Mouse (Mus musculus) liver, embryonic 12.5 days (tissue): Measurements from ENCODE around the gene Izumo4. TPM values are rescaled to one million over a fixed set of nuclear protein-coding genes. Genes with fewer than 3 reads are reported as not detected.

Experiments
- ATAC-seq: fragments of 200-750 bp; cut with Nextera tagmentation; 2 replicates; pipeline ENCODE4 v1.8.0; 2017; ENCODE audit warnings: moderate number of reproducible peaks, mild to moderate bottlenecking, moderate library complexity
- H3K27ac ChIP-seq: fragments of 300-500 bp; sonication (generic); 2 replicates; pipeline ENCODE4 v1.5.1; 2016; ENCODE audit warnings: mild to moderate bottlenecking
- H3K27me3 ChIP-seq: fragments of 300-500 bp; sonication (generic); replicated peaks from 2 replicates; pipeline ENCODE4 v1.6.1; 2016; ENCODE audit warnings: mild to moderate bottlenecking, moderate library complexity
- H3K36me3 ChIP-seq: fragments of 300-500 bp; sonication (generic); 2 replicates; pipeline ENCODE4 v1.6.1; 2016; ENCODE audit warnings: mild to moderate bottlenecking, moderate library complexity
- H3K4me1 ChIP-seq: fragments of 300-500 bp; sonication (generic); 2 replicates; pipeline ENCODE4 v1.6.1; 2016
- H3K4me2 ChIP-seq: fragments of 300-500 bp; sonication (generic); 2 replicates; pipeline ENCODE4 v1.6.1; 2016; ENCODE audit warnings: mild to moderate bottlenecking, moderate library complexity
- H3K4me3 ChIP-seq: fragments of 300-500 bp; sonication (generic); 2 replicates; pipeline ENCODE4 v1.5.1; 2016; ENCODE audit warnings: mild to moderate bottlenecking, moderate library complexity
- H3K9ac ChIP-seq: fragments of 300-500 bp; sonication (generic); 2 replicates; pipeline ENCODE4 v1.6.1; 2016; ENCODE audit warnings: mild to moderate bottlenecking, moderate library complexity
- H3K9me3 ChIP-seq: fragments of 300-500 bp; sonication (generic); replicated peaks from 2 replicates; pipeline ENCODE4 v1.6.1; 2016; ENCODE audit warnings: mild to moderate bottlenecking, moderate library complexity
- WGBS: fragments of 180-500 bp; shearing (Covaris S2); methylation state at CpG from one replicate; pipeline ENCODE4 v1.1.7; 2016; ENCODE audit not compliant: insufficient replicate concordance; 5-methylcytosine and 5-hydroxymethylcytosine counted together
- polyA plus RNA-seq: library from polyadenylated mRNA; unstranded; fragments of >200 nt; fragmentation: Nextera tagmentation; extraction: Ambion mirVana; gene quantifications from 2 replicates; pipeline ENCODE4 v1.2.1, GENCODE M21; 2016

Gene Izumo4
- polyA plus RNA-seq, 1 experiment from 2014 or later = 10.6 TPM

DNA sequence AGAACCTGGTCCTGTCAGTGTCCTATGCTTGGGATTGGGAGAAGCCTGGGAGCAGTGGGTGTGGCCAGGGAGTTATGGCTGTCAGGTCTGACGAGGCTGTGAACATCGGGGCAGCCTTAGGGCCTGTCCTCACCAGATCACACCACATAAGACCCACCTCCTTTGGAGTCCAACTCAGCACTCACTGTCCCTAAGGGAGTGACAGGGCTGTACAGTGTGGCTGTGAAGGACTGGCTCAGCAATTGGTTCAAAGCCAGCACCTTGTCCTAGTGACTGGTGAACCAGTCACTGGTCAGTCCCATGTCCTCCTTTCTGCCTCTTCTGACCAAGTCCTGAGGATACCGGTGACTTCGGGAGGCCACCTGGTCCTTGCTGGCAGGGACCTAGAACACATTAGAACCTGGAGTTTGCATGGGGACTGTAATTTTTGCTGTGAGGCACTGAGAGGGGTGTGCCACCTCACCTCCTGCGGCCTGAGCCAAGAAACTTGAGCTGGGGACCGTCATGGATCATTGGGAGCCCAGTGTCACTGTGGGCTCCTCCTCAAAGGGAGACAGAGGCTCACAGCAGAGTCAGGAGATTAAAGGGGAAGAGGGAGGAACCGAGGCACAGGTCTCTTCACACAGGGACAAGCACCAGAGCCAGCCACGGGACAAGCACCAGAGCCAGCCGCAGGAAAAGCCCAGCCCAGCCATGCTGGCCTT is 22.3 kb upstream of the Izumo4 start:
- peaks cover 16% of the 10 kb centered on the region; the same call in 1 of the 2 replicates for H3K36me3 ChIP-seq
- no peaks in the 10 kb centered on the region for H3K9me3 ChIP-seq
- no peak for ATAC-seq
- peak overlapping the region; percentile 19 for H3K9ac ChIP-seq
- no peaks in the 10 kb centered on the region for H3K27me3 ChIP-seq
- peaks cover 63% of the 10 kb centered on the region for H3K4me1 ChIP-seq
- 0 out of 2 replicates have a peak overlapping the region, but pooled peaks have one; percentile 92 for H3K4me2 ChIP-seq
- no peak overlapping the region for H3K4me3 ChIP-seq
- WGBS = 57% methylated on average over 9 of the region's 9 CpGs
- peak overlapping the region; percentile 100 for H3K27ac ChIP-seq

DNA sequence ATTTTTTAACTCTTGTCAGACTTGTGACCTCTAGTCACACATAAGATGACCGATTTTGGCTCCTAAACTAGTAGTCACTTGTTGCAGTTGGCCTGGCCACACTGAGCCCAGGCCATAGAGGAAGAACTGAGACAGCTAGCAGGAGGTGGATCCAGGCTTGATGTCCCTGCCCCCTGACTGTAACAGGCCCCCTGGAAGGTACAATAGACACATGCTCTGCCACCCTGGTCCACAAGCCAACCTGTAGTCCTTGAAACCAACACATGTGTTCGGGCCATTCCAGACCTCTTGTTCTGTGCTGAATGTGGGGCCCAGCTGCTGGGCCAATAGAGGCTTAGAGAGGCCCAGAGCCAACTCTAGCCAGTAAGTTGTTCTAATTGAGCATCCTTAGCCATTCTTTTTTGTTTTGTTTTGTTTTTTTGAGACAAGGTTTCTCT is 21.7 kb upstream of the Izumo4 start:
- Histone ChIP-seq H3K36me3 (peaks cover 21% of the 10 kb centered on the region), H3K4me2 (no peak overlapping the region), H3K27ac (peak overlapping the region; percentile 100), H3K9me3 (no peaks in the 10 kb centered on the region), H3K4me3 (no peak overlapping the region), H3K4me1 (peaks cover 63% of the 10 kb centered on the region), H3K9ac (peak overlapping the region; percentile 19; the same call in 1 of the 2 replicates), H3K27me3 (no peaks in the 10 kb centered on the region)
- 63% methylated on average over 2 of the region's 2 CpGs for WGBS
- no peak for ATAC-seq

DNA sequence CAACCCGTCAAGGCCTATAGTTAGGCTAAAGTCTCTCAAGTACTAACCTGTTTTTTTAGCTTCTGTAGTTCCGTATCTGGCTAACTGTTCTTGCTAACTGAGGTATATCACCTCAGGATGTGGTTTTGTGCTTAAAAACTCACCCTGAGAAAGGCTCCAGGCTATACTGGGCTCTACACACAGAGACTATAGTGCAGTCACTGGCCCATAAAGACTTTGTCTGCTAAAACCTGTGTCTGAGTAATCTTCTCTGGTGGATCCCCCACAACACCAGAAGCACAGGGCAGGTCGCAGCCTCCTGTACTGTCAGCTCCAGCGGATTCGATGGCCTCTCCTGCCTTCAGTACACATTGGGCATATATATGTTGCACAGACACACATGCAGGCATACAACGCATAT is 20.0 kb upstream of the Izumo4 start:
- 89% methylated on average over 6 of the region's 6 CpGs for WGBS
- ATAC-seq = no peak
- Histone ChIP-seq H3K27me3 (no peaks in the 10 kb centered on the region), H3K36me3 (peaks cover 39% of the 10 kb centered on the region), H3K4me3 (no peak overlapping the region), H3K4me2 (no peak overlapping the region), H3K9ac (no peak overlapping the region), H3K27ac (peak overlapping the region; percentile 33; the same call in 1 of the 2 replicates), H3K4me1 (peaks cover 73% of the 10 kb centered on the region), H3K9me3 (no peaks in the 10 kb centered on the region)

DNA sequence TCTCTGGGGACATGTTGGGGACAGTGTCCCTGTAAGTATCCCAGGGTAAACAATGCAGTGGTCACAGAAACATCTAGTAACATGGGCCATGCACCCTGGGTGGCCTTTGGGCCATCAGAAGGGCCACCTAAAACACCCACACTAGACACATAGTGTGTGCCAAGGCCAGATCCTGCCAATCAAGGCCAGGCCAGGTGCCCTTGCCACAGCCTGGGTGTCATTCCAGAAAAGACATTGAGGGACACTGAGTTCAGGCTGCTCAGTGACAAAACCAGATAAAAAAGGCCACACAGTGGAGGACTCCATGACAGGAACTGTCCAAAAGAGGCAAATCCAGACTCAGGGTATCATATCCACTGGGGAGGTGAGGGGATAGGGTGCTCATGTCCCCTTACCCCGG is 18.3 kb upstream of the Izumo4 start:
- peaks cover 51% of the 10 kb centered on the region for H3K36me3 ChIP-seq
- no peak for ATAC-seq
- H3K4me2 ChIP-seq = no peak overlapping the region
- no peaks in the 10 kb centered on the region for H3K9me3 ChIP-seq
- peak overlapping the region; percentile 73; the same call in 1 of the 2 replicates for H3K9ac ChIP-seq
- no peak overlapping the region for H3K4me3 ChIP-seq
- H3K4me1 ChIP-seq = peaks cover 62% of the 10 kb centered on the region
- H3K27me3 ChIP-seq = no peaks in the 10 kb centered on the region
- 83% methylated on average over 1 of the region's 1 CpGs for WGBS
- H3K27ac ChIP-seq = peak overlapping the region; percentile 98

DNA sequence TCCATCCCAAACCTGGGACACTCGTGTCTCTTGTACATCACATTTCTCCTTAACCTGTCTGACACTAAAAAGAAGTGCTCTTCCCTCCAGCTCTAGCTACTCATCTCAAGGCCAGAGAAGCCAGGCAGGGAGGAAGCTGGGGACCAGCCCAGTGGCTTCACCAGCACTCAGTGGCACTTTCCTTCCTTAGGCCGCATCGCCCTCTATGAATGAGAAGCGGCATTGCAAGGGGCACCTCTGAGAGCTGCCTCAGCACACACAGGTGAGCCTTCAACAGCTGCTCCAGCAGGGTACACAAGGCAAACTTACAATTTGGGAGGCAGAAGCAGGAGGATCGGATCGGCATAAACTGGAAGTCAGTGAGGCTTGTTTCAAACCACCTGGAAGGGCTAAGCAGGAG is 17.8 kb upstream of the Izumo4 start:
- no peaks in the 10 kb centered on the region for H3K9me3 ChIP-seq
- H3K27me3 ChIP-seq = no peaks in the 10 kb centered on the region
- peak overlapping the region; percentile 73 for H3K9ac ChIP-seq
- ATAC-seq = peak; percentile 69
- 46% methylated on average over 6 of the region's 6 CpGs for WGBS
- no peak overlapping the region for H3K4me3 ChIP-seq
- peaks cover 56% of the 10 kb centered on the region for H3K4me1 ChIP-seq
- peak overlapping the region; percentile 67 for H3K4me2 ChIP-seq
- peaks cover 57% of the 10 kb centered on the region for H3K36me3 ChIP-seq
- H3K27ac ChIP-seq = peak overlapping the region; percentile 98

DNA sequence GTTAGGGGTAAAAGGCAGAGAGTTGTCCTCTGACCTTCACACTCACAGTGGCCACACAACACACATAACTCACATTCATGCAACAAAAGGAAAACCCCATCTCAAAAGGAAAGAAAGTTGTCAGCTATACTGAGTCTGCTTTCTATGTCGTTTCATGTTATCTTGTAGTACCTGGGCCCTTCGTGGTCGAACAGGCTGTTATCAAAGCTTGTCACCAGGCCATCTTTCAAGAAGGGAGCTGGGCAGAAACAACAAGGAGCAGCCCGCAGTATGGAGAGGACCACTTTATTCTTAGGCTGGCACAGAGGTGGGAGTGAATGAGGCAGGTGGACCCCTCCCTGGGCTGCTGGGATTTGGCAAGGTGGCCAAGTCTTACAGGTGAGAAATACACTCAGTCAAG is 17.0 kb upstream of the Izumo4 start:
- H3K9me3 ChIP-seq = no peaks in the 10 kb centered on the region
- peak overlapping the region; percentile 98 for H3K27ac ChIP-seq
- peak; percentile 85 for ATAC-seq
- H3K27me3 ChIP-seq = no peaks in the 10 kb centered on the region
- peak overlapping the region; percentile 67 for H3K4me2 ChIP-seq
- WGBS = 26% methylated on average over 4 of the region's 4 CpGs
- H3K36me3 ChIP-seq = peaks cover 65% of the 10 kb centered on the region
- H3K4me1 ChIP-seq = peaks cover 48% of the 10 kb centered on the region
- peak overlapping the region; percentile 25 for H3K4me3 ChIP-seq
- H3K9ac ChIP-seq = peak overlapping the region; percentile 73

DNA sequence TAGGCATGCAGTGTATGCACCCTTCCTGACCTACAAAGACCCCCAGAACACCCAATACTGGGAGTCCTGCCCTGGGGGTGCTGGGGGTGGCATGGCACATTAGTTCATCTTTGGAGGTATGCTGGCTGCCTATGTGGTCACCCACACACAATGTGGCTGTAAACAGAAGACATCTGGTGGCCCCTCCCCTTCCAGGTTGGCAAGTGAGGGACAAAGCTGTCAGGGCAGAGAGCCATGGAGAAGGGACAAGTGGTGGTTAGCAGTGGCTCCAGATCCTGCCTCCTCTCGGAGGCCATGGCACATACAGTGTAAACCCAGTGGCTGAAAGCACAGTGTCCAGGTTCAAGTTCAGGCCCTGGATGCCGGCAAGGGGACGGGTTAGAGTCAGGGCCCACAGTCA is 15.4 kb upstream of the Izumo4 start:
- no peak for ATAC-seq
- whole genome bisulfite sequencing = 76% methylated on average over 3 of the region's 3 CpGs
- H3K27me3 ChIP-seq = no peaks in the 10 kb centered on the region
- H3K4me1 ChIP-seq = peaks cover 47% of the 10 kb centered on the region
- H3K4me3 ChIP-seq = no peak overlapping the region
- no peak overlapping the region for H3K4me2 ChIP-seq
- H3K27ac ChIP-seq = peak overlapping the region; percentile 98
- peaks cover 81% of the 10 kb centered on the region for H3K36me3 ChIP-seq
- peak overlapping the region; percentile 1; the same call in 1 of the 2 replicates for H3K9ac ChIP-seq
- no peaks in the 10 kb centered on the region for H3K9me3 ChIP-seq

DNA sequence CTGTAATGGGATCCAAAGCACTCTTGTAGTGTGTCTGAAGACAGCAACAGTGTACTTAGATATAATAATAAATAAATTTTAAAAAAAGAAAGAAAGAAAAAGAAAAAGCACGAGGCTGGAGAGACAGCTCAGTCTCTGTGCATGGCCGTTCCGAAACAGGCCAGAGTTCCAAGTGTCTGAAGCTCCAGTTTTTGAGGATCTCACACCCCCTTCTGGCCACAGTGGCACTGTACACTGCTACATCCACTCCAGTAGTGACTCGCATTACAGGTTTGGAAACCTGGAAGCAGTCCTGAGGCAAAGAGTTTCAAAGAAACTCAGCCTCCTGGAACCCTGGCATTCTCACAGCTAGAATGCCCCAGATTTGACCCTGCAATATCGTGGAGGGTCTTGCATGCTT is 14.1 kb upstream of the Izumo4 start:
- no peak overlapping the region for H3K4me2 ChIP-seq
- peaks cover 59% of the 10 kb centered on the region for H3K4me1 ChIP-seq
- H3K4me3 ChIP-seq = no peak overlapping the region
- 0 out of 2 replicates have a peak overlapping the region, but pooled peaks have one; percentile 37 for H3K27ac ChIP-seq
- ATAC-seq = peak; percentile 36; the same call in 1 of the 2 replicates
- H3K27me3 ChIP-seq = no peaks in the 10 kb centered on the region
- no peak overlapping the region for H3K9ac ChIP-seq
- peaks cover 86% of the 10 kb centered on the region for H3K36me3 ChIP-seq
- H3K9me3 ChIP-seq = no peaks in the 10 kb centered on the region
- 51% methylated on average over 5 of the region's 5 CpGs for WGBS

DNA sequence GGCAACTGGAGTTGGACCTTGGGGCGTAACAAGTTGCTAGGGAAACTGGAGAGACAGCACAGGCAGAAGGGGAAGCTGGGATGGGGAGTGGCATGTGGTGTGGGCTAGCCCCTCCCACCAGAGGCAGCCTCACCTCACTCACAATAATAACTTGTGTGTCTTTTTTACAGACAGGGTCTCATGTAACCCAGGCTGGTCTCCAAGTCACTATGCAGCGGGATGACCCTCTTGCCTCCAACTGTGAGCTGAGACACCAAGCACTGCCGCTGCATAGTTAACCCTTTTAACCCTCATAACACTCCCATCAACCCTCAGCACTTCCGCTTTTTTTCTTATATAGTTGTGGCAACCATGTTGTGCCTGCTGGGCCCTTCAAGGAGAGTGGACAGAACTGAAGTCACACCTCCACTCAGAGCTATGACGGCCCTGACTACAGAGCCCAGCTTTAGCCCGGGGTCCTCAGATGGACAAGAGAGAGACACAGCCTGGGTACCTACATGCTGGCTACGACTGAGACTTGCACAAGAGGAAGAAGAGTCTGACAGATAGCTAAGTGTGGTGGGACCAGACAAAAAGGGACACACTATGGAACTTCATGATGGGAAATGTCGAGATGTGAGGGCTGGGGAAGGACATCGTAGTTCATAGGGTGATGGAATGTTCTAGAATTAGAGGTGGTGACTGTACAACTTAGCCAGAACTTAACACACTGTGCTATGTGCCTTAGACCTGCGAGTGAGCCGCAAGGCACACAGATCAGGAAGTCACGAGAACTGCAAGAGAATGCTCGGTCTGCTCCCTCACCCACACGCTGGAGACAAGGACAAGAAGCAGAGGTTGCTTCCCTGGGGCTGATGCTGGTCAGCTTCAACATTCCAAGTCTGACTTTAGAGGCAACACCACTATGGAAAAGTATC is 9.5 kb upstream of the Izumo4 start:
- Histone ChIP-seq H3K27ac (peak overlapping the region; percentile 78), H3K9me3 (no peaks in the 10 kb centered on the region), H3K36me3 (peaks cover 62% of the 10 kb centered on the region), H3K9ac (peak overlapping the region; percentile 29; the same call in 1 of the 2 replicates), H3K4me2 (peak overlapping the region; percentile 4; the same call in 1 of the 2 replicates), H3K27me3 (no peaks in the 10 kb centered on the region), H3K4me3 (no peak overlapping the region), H3K4me1 (peaks cover 66% of the 10 kb centered on the region)
- 55% methylated on average over 14 of the region's 14 CpGs for WGBS
- ATAC-seq = no peak

DNA sequence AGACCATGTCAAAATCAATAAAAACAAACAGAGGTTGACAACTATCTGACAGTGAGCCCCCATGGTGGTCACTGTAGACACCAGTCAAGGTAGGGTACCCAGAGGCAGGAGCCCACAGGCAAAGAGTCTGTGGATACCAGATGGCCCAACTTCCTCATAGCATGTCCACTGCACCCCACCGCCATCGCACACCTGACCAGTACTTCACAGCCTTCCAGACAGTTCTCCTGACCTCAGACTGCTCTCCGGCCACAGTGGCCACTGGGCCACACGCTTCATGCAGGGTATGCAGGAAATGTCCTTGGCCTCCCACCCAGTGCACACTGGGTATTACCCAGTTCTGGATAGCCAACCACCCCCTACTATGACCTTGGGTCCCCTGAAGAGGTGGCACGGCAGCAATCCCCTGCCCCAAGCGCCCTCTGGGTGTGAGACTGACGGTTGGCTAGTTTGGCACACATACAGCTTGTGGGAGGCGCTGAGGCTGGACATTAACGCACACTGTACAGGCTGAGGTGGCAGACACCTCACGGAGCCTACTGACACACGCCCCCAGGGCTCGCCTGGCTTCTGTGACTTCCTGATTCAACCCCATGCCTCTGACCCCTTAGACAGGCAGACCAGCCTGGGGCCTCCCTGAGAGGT is 8.5 kb upstream of the Izumo4 start:
- Histone ChIP-seq H3K4me3 (no peak overlapping the region), H3K9me3 (no peaks in the 10 kb centered on the region), H3K27me3 (no peaks in the 10 kb centered on the region), H3K36me3 (peaks cover 58% of the 10 kb centered on the region), H3K4me1 (peaks cover 73% of the 10 kb centered on the region), H3K9ac (peak overlapping the region; percentile 44; the same call in 1 of the 2 replicates), H3K4me2 (no peak overlapping the region), H3K27ac (peak overlapping the region; percentile 78)
- WGBS = 85% methylated on average over 12 of the region's 12 CpGs
- no peak for ATAC-seq

DNA sequence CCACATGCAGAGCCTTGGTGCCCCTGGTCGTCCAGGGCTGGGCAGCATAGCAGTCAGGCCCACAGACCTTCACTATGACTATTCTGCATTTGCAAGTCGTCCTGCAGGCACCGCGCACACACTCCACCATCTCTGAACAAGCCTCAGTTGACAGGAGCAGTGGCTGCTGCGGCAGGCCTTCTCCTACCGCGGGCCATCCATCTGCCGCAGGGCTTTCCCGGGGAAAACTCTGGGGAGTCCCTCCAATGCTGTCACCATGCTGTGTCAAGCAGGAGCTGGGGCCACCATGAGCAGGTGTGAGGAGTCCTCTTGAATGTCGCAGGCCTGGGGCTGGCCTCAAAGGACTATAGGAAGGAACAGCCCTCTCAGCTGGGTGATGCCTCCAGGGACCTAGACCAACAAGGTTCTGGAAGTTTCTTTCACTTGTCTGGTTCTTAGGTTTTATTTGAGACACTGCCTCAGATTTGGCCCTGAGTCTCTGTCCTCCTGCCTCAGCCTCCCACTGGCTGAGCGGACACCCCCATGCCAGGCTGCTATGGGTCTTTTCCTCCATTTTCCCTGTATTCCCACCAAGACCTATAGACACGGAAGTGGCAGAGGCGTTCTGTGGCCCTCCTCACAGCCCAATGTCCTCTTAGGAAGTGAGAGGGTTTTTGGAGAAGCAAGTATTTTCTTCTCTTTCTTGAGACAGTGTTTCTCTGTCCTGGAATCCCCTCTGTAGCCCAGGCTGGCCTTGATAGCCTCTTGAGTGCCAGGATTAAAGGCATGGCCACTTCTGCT is 7.6 kb upstream of the Izumo4 start:
- Histone ChIP-seq H3K27me3 (no peaks in the 10 kb centered on the region), H3K4me3 (no peak overlapping the region; the same call in 1 of the 2 replicates), H3K9me3 (no peaks in the 10 kb centered on the region), H3K4me1 (peaks cover 81% of the 10 kb centered on the region), H3K4me2 (peak overlapping the region; percentile 96), H3K9ac (peak overlapping the region; percentile 44), H3K27ac (peak overlapping the region; percentile 78), H3K36me3 (peaks cover 58% of the 10 kb centered on the region)
- no peak for ATAC-seq
- 81% methylated on average over 13 of the region's 13 CpGs for WGBS
